Mouse (Mus musculus): ENCODE measurements around the gene Olfr319. TPM values are rescaled to one million over a fixed set of nuclear protein-coding genes. Genes with fewer than 3 reads are reported as not detected.
"Not testable (repeated sequence)": the region's sequence is repeated elsewhere in the genome, so short reads cannot be mapped to it uniquely, and the experiment has no call there.

Gene Olfr319
- polyA plus RNA-seq, 1 experiment from 2014 or later = not detected

DNA sequence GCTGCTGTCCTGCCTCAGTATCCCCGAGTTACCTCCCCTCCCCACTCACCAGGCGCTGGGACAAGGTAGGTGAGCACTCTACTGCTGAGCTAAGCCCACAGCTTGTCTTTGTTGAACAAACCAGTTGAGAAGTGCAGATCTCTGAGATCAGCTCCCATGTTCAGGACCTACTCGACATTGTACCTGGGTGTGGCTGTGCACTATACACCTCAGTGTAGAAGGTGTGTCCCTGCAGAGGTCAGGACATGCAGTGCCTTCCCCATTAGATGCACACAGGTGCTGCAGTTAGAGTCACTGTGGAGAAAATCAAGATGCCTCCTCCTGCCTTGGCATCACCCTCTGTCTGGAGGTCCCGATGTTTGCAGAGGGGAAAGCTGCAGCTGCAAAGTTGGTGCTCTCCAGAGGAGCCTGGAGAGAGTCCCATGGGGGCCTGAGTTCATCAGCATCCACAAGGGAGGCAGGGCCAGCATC, 39.9 kb downstream of the Olfr319 start, which contains the start of gene Olfr317:
Olfr317 (minus strand) TSS at position 421 of the 471 bp plus-strand sequence.
- Histone ChIP-seq H3K9ac (no peak within 1 kb of the TSS), H3K27me3 (no peaks in the 10 kb centered on the region), H3K4me3 (no peak within 1 kb of the TSS), H3K36me3 (no peaks in the 10 kb centered on the region), H3K4me1 (replicated peaks) (no peaks in the 10 kb centered on the region), H3K9me3 (no peaks in the 10 kb centered on the region), H3K4me2 (no peak within 1 kb of the TSS), H3K27ac (replicated peaks) (no peak within 1 kb of the TSS)
- 87% methylated on average over 4 of the region's 4 CpGs for WGBS
- no peak for ATAC-seq (ENCODE audit: low FRiP score, low read depth)

DNA sequence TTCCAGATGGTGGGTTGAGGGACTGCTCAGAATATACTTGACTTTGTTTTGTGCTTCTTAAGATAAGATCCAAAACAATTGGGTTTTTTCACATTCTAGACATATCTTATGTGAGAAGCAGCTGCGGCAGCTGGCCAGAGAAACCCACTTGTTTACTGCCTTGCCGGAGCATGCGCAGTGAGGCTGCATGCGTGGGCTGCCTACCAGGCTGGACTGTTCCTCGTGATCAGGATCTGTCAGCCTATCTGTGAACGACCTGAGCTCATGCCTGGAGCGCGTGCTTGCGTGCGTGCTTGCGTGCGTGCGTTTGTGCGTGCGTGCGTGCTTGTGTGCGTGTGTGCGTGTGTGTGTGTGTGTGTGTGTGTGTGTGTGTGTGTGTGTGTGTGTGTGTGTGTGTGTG, 52.1 kb downstream of the Olfr319 start:
- H3K9me3 ChIP-seq; H3K27ac ChIP-seq (replicated peaks); H3K4me1 ChIP-seq (replicated peaks); H3K4me2 ChIP-seq; H3K27me3 ChIP-seq; H3K9ac ChIP-seq; H3K36me3 ChIP-seq; ATAC-seq (ENCODE audit: low FRiP score, low read depth); H3K4me3 ChIP-seq: not testable (repeated sequence)
- 70% methylated on average over 18 of the region's 18 CpGs for WGBS

DNA sequence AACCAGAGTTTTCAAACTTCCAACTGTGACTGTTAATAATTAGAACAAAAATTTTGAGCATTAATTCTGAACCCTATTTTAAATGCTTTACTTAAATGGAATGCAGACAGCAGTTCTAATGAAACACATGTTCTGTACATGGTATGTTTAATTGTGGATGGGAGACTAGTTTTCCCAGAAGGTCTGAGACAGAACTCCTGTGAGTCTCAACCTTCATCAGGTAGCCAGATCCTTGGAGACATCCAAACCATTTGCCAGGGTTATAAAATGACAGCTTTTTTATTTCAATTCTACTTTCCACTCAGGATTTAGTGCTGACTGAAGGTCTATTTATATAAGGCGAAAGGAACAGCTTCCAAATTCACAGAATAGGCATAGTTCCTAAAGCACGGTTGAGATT, 53.5 kb downstream of the Olfr319 start, which contains the start of gene Olfr316:
Olfr316 (plus strand) TSS at position 301 of the 400 bp plus-strand sequence.
- Histone ChIP-seq H3K36me3 (no peaks in the 10 kb centered on the region), H3K9ac (no peak within 1 kb of the TSS), H3K27ac (replicated peaks) (no peak within 1 kb of the TSS), H3K27me3 (no peaks in the 10 kb centered on the region), H3K9me3 (no peaks in the 10 kb centered on the region), H3K4me3 (no peak within 1 kb of the TSS), H3K4me2 (no peak within 1 kb of the TSS), H3K4me1 (replicated peaks) (no peaks in the 10 kb centered on the region)
- WGBS = 91% methylated on average over 2 of the region's 2 CpGs
- no peak for ATAC-seq (ENCODE audit: low FRiP score, low read depth)

Other genes starting within 250 kb of the Olfr319 start
- not detected in 2 replicates for gene Lypd9, start 246.2 kb upstream of the Olfr319 start, polyA plus RNA-seq (2015; fragmentation: Nextera tagmentation; extraction: Ambion mirVana)
- not detected in 2 replicates for gene Olfr30, start 236.9 kb upstream of the Olfr319 start, polyA plus RNA-seq (2015; fragmentation: Nextera tagmentation; extraction: Ambion mirVana)
- gene Olfr332, start 206.6 kb upstream of the Olfr319 start, polyA plus RNA-seq (2015; fragmentation: Nextera tagmentation; extraction: Ambion mirVana) = not detected in 2 replicates
- not detected in 2 replicates for gene Olfr331, start 196.6 kb upstream of the Olfr319 start, polyA plus RNA-seq (2015; fragmentation: Nextera tagmentation; extraction: Ambion mirVana)
- not detected in 2 replicates for gene Olfr330, start 164.3 kb upstream of the Olfr319 start, polyA plus RNA-seq (2015; fragmentation: Nextera tagmentation; extraction: Ambion mirVana)
- not detected in 2 replicates for gene Olfr329-ps, start 152.7 kb upstream of the Olfr319 start, polyA plus RNA-seq (2015; fragmentation: Nextera tagmentation; extraction: Ambion mirVana)
- gene Olfr328, start 143.5 kb upstream of the Olfr319 start, polyA plus RNA-seq (2015; fragmentation: Nextera tagmentation; extraction: Ambion mirVana) = 0.14 TPM in 1 of 2 replicates, not detected in the other
- not detected in 2 replicates for gene Olfr224, start 128.6 kb upstream of the Olfr319 start, polyA plus RNA-seq (2015; fragmentation: Nextera tagmentation; extraction: Ambion mirVana)
- not detected in 2 replicates for gene Olfr325, start 121.4 kb upstream of the Olfr319 start, polyA plus RNA-seq (2015; fragmentation: Nextera tagmentation; extraction: Ambion mirVana)
- 0.06 and 0.09 TPM in 2 replicates for gene Olfr324, start 104.0 kb upstream of the Olfr319 start, polyA plus RNA-seq (2015; fragmentation: Nextera tagmentation; extraction: Ambion mirVana)
- gene 2210407C18Rik, start 83.1 kb upstream of the Olfr319 start, polyA plus RNA-seq (2015; fragmentation: Nextera tagmentation; extraction: Ambion mirVana) = not detected in 2 replicates
- gene Olfr323, start 68.7 kb upstream of the Olfr319 start, polyA plus RNA-seq (2015; fragmentation: Nextera tagmentation; extraction: Ambion mirVana) = not detected in 2 replicates
- gene Trim58, start 58.7 kb upstream of the Olfr319 start, polyA plus RNA-seq (2015; fragmentation: Nextera tagmentation; extraction: Ambion mirVana) = 0.10 TPM in 1 of 2 replicates, not detected in the other
- not detected in 2 replicates for gene Olfr322, start 40.4 kb upstream of the Olfr319 start, polyA plus RNA-seq (2015; fragmentation: Nextera tagmentation; extraction: Ambion mirVana)
- gene Olfr320, start 18.1 kb upstream of the Olfr319 start, polyA plus RNA-seq (2015; fragmentation: Nextera tagmentation; extraction: Ambion mirVana) = not detected in 2 replicates
- gene Olfr318, start 24.9 kb downstream of the Olfr319 start, polyA plus RNA-seq (2015; fragmentation: Nextera tagmentation; extraction: Ambion mirVana) = not detected in 2 replicates
- gene Olfr317, start 40.0 kb downstream of the Olfr319 start, polyA plus RNA-seq (2015; fragmentation: Nextera tagmentation; extraction: Ambion mirVana) = 0.16 and 0.44 TPM in 2 replicates
- 0.05 TPM in 1 of 2 replicates, not detected in the other for gene Olfr316, start 53.6 kb downstream of the Olfr319 start, polyA plus RNA-seq (2015; fragmentation: Nextera tagmentation; extraction: Ambion mirVana)
- gene Olfr315, start 74.0 kb downstream of the Olfr319 start, polyA plus RNA-seq (2015; fragmentation: Nextera tagmentation; extraction: Ambion mirVana) = not detected in 2 replicates
- not detected in 2 replicates for gene Olfr314, start 83.8 kb downstream of the Olfr319 start, polyA plus RNA-seq (2015; fragmentation: Nextera tagmentation; extraction: Ambion mirVana)
- 9.9 and 10.7 TPM in 2 replicates for gene Fam183b, start 102.8 kb downstream of the Olfr319 start, polyA plus RNA-seq (2015; fragmentation: Nextera tagmentation; extraction: Ambion mirVana)
- not detected in 2 replicates for gene Olfr313, start 115.8 kb downstream of the Olfr319 start, polyA plus RNA-seq (2015; fragmentation: Nextera tagmentation; extraction: Ambion mirVana)
- not detected in 2 replicates for gene Olfr312, start 130.1 kb downstream of the Olfr319 start, polyA plus RNA-seq (2015; fragmentation: Nextera tagmentation; extraction: Ambion mirVana)
- gene Olfr311, start 140.1 kb downstream of the Olfr319 start, polyA plus RNA-seq (2015; fragmentation: Nextera tagmentation; extraction: Ambion mirVana) = not detected in 2 replicates
- gene Gm12258, start 148.0 kb downstream of the Olfr319 start, polyA plus RNA-seq (2015; fragmentation: Nextera tagmentation; extraction: Ambion mirVana) = 21.1 and 22.4 TPM in 2 replicates
- gene 2810021J22Rik, start 168.1 kb downstream of the Olfr319 start, polyA plus RNA-seq (2015; fragmentation: Nextera tagmentation; extraction: Ambion mirVana) = 10.0 and 11.8 TPM in 2 replicates
- 6.1 and 6.9 TPM in 2 replicates for gene Zfp39, start 205.1 kb downstream of the Olfr319 start, polyA plus RNA-seq (2015; fragmentation: Nextera tagmentation; extraction: Ambion mirVana)
- not detected in 2 replicates for gene Btnl10, start 218.7 kb downstream of the Olfr319 start, polyA plus RNA-seq (2015; fragmentation: Nextera tagmentation; extraction: Ambion mirVana)
- 603 and 674 TPM in 2 replicates for gene Rnf187, start 239.8 kb downstream of the Olfr319 start, polyA plus RNA-seq (2015; fragmentation: Nextera tagmentation; extraction: Ambion mirVana)
- 230 and 238 TPM in 2 replicates for gene Hist3h2ba, start 249.8 kb downstream of the Olfr319 start, polyA plus RNA-seq (2015; fragmentation: Nextera tagmentation; extraction: Ambion mirVana)